Mouse (Mus musculus): ENCODE measurements at regions not wholly inside any gene's neighbourhood (a gene's known extent, or its start where the extent isn't known, plus 50 kb on each side); places are given as distances from the start of the nearest gene placed in this dataset.

- 61% methylated on average over 6 of the region's 6 CpGs for WGBS
- no peaks in the 10 kb centered on the region for H3K36me3 ChIP-seq (ENCODE audit: control insufficient read depth, insufficient read depth, low read length)
- H3K27ac ChIP-seq (ENCODE audit: low read length), result no peak overlapping the region
- 0 out of 2 replicates have a peak, but pooled peaks cover 3% of the 10 kb centered on the region for H3K4me1 ChIP-seq (ENCODE audit: control insufficient read depth, insufficient read depth, low read length)
- H3K4me3 ChIP-seq (ENCODE audit: low read depth, low read length), result no peak overlapping the region
- H3K27me3 ChIP-seq (ENCODE audit: control insufficient read depth, insufficient read depth, low read length), result no peaks in the 10 kb centered on the region
- no peaks in the 10 kb centered on the region for H3K9me3 ChIP-seq (ENCODE audit: control insufficient read depth, low read depth, low read length)
- H3K9ac ChIP-seq (replicated peaks; ENCODE audit: low read depth, low read length), result no peak overlapping the region
- H3K4me2 ChIP-seq (replicated peaks; ENCODE audit: low read depth, low read length), result no peak overlapping the region
- ATAC-seq (ENCODE audit: insufficient number of reproducible peaks, insufficient read depth, low FRiP score, low read depth), result no peak
Measured at GRCm38 (mm10) chr6:84272520-84273311, 264.3 kb downstream of the Dysf start.

- no peak overlapping the region for H3K4me3 ChIP-seq (ENCODE audit: low read depth, low read length)
- no peaks in the 10 kb centered on the region for H3K36me3 ChIP-seq (ENCODE audit: control insufficient read depth, insufficient read depth, low read length)
- no peaks in the 10 kb centered on the region for H3K27me3 ChIP-seq (ENCODE audit: control insufficient read depth, insufficient read depth, low read length)
- H3K4me1 ChIP-seq (ENCODE audit: control insufficient read depth, insufficient read depth, low read length), result 0 out of 2 replicates have a peak, but pooled peaks cover 3% of the 10 kb centered on the region
- H3K9ac ChIP-seq (replicated peaks; ENCODE audit: low read depth, low read length), result no peak overlapping the region
- no peak overlapping the region for H3K4me2 ChIP-seq (replicated peaks; ENCODE audit: low read depth, low read length)
- H3K27ac ChIP-seq (ENCODE audit: low read length), result no peak overlapping the region
- 78% methylated on average over 6 of the region's 6 CpGs for WGBS
- no peaks in the 10 kb centered on the region for H3K9me3 ChIP-seq (ENCODE audit: control insufficient read depth, low read depth, low read length)
- no peak for ATAC-seq (ENCODE audit: insufficient number of reproducible peaks, insufficient read depth, low FRiP score, low read depth)
Measured at GRCm38 (mm10) chr6:84271966-84272365, 263.6 kb downstream of the Dysf start.

- 84% methylated on average over 3 of the region's 3 CpGs for WGBS
Measured at GRCm38 (mm10) chr6:84271441-84271840, 263.1 kb downstream of the Dysf start.

DNA sequence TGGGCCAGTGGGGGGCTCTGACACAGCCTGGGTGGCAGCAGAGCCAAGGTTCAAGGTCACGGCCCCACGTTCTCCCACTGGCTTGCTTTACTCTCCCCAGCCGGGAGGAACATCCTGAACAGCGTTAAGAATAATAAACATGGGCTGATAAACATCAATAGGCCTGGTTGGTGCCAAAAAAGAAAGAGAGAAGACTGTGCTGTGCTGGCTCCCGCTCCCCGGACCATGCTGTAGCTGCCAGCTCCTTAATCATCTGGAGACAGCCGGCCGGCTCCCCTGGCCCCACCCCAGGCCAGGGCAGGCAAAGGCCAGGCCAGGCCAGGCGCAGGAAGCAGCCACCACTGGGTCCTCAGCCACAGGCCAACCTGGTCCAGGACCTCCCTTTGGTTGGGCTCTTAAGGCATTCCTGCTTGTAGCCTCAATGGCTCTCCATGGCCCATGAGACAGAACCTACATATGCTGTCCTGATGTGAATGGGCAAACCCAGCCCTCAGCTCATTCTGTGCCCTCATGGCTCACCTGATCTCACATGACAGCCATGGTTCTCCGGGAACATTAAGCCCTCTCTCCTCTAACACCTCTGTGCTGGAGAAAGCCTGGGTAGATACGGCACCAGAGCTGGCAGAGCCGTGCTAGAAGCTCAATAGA, 262.3 kb downstream of the Dysf start:
- Histone ChIP-seq H3K4me2 (replicated peaks; ENCODE audit: low read depth, low read length) (no peak overlapping the region), H3K36me3 (ENCODE audit: control insufficient read depth, insufficient read depth, low read length) (no peaks in the 10 kb centered on the region), H3K27ac (ENCODE audit: low read length) (no peak overlapping the region), H3K27me3 (ENCODE audit: control insufficient read depth, insufficient read depth, low read length) (no peaks in the 10 kb centered on the region), H3K9ac (replicated peaks; ENCODE audit: low read depth, low read length) (no peak overlapping the region), H3K9me3 (ENCODE audit: control insufficient read depth, low read depth, low read length) (no peaks in the 10 kb centered on the region), H3K4me1 (ENCODE audit: control insufficient read depth, insufficient read depth, low read length) (0 out of 2 replicates have a peak, but pooled peaks cover 6% of the 10 kb centered on the region), H3K4me3 (ENCODE audit: low read depth, low read length) (no peak overlapping the region)
- no peak for ATAC-seq (ENCODE audit: insufficient number of reproducible peaks, insufficient read depth, low FRiP score, low read depth)
- WGBS, result 28% methylated on average over 12 of the region's 12 CpGs

More at GRCm38 (mm10) chr6:84271441-84271840, 263.1 kb downstream of the Dysf start:
- 0 out of 2 replicates have a peak, but pooled peaks cover 6% of the 10 kb centered on the region for H3K4me1 ChIP-seq (ENCODE audit: control insufficient read depth, insufficient read depth, low read length)
- H3K36me3 ChIP-seq (ENCODE audit: control insufficient read depth, insufficient read depth, low read length), result no peaks in the 10 kb centered on the region
- ATAC-seq (ENCODE audit: insufficient number of reproducible peaks, insufficient read depth, low FRiP score, low read depth), result no peak
- H3K4me2 ChIP-seq (replicated peaks; ENCODE audit: low read depth, low read length), result no peak overlapping the region
- no peaks in the 10 kb centered on the region for H3K9me3 ChIP-seq (ENCODE audit: control insufficient read depth, low read depth, low read length)
- H3K27ac ChIP-seq (ENCODE audit: low read length), result no peak overlapping the region
- no peaks in the 10 kb centered on the region for H3K27me3 ChIP-seq (ENCODE audit: control insufficient read depth, insufficient read depth, low read length)
- no peak overlapping the region for H3K9ac ChIP-seq (replicated peaks; ENCODE audit: low read depth, low read length)
- H3K4me3 ChIP-seq (ENCODE audit: low read depth, low read length), result no peak overlapping the region

DNA sequence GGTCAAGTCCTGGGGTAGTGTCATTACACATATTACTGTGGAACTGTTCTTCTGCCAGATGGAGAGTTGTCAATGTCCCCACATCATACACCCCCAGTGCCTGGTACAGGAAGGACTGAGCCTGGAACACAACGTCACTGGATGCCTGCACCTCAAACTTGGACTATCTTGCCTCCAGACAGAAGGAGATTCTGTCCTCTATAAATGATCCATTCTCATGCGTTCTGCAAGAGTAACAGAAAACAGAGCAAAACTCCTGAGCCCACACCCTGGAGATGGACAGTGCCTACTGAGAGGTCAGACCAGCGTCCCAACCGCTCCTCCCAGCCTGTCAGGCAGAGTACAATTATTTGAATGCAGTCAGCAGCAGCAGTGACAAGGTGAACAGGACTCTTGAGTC, 261.1 kb downstream of the Dysf start:
- no peaks in the 10 kb centered on the region for H3K36me3 ChIP-seq (ENCODE audit: control insufficient read depth, insufficient read depth, low read length)
- no peak overlapping the region for H3K9ac ChIP-seq (replicated peaks; ENCODE audit: low read depth, low read length)
- 0 out of 2 replicates have a peak, but pooled peaks cover 6% of the 10 kb centered on the region for H3K4me1 ChIP-seq (ENCODE audit: control insufficient read depth, insufficient read depth, low read length)
- no peaks in the 10 kb centered on the region for H3K27me3 ChIP-seq (ENCODE audit: control insufficient read depth, insufficient read depth, low read length)
- no peak overlapping the region for H3K4me3 ChIP-seq (ENCODE audit: low read depth, low read length)
- ATAC-seq (ENCODE audit: insufficient number of reproducible peaks, insufficient read depth, low FRiP score, low read depth), result no peak
- no peak overlapping the region for H3K27ac ChIP-seq (ENCODE audit: low read length)
- no peaks in the 10 kb centered on the region for H3K9me3 ChIP-seq (ENCODE audit: control insufficient read depth, low read depth, low read length)
- 91% methylated on average over 4 of the region's 4 CpGs for WGBS
- no peak overlapping the region for H3K4me2 ChIP-seq (replicated peaks; ENCODE audit: low read depth, low read length)

GRCm38 (mm10) chr6:84269023-84269422, 260.6 kb downstream of the Dysf start:
- H3K36me3 ChIP-seq (ENCODE audit: control insufficient read depth, insufficient read depth, low read length), result no peaks in the 10 kb centered on the region
- WGBS, result 57% methylated on average over 3 of the region's 3 CpGs
- no peak overlapping the region for H3K4me2 ChIP-seq (replicated peaks; ENCODE audit: low read depth, low read length)
- no peak for ATAC-seq (ENCODE audit: insufficient number of reproducible peaks, insufficient read depth, low FRiP score, low read depth)
- H3K9me3 ChIP-seq (ENCODE audit: control insufficient read depth, low read depth, low read length), result no peaks in the 10 kb centered on the region
- H3K4me1 ChIP-seq (ENCODE audit: control insufficient read depth, insufficient read depth, low read length), result 0 out of 2 replicates have a peak, but pooled peaks cover 6% of the 10 kb centered on the region
- no peak overlapping the region for H3K27ac ChIP-seq (ENCODE audit: low read length)
- H3K27me3 ChIP-seq (ENCODE audit: control insufficient read depth, insufficient read depth, low read length), result no peaks in the 10 kb centered on the region
- H3K4me3 ChIP-seq (ENCODE audit: low read depth, low read length), result no peak overlapping the region
- H3K9ac ChIP-seq (replicated peaks; ENCODE audit: low read depth, low read length), result no peak overlapping the region

DNA sequence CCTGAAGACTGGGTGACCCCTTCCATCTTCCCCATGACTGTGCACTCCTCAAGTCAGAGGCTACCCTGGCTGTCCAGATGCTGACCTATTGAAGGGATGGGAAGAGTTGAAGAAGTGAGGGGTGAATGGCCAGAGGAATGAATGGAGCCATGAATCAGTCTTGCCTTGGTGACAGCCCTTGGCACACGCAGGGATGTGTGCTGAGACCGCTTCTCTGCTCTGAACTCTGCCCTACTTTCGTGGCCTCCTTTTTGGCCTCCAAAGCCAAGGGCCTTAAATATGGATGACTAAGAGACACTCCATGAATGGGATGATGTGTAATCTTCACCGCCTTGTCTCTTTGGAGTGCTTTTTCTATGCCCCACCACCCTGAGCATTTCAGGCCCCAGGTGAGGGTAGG, 259.7 kb downstream of the Dysf start:
- no peak overlapping the region for H3K4me2 ChIP-seq (replicated peaks; ENCODE audit: low read depth, low read length)
- H3K4me3 ChIP-seq (ENCODE audit: low read depth, low read length), result no peak overlapping the region
- no peaks in the 10 kb centered on the region for H3K9me3 ChIP-seq (ENCODE audit: control insufficient read depth, low read depth, low read length)
- H3K4me1 ChIP-seq (ENCODE audit: control insufficient read depth, insufficient read depth, low read length), result 0 out of 2 replicates have a peak, but pooled peaks cover 6% of the 10 kb centered on the region
- H3K9ac ChIP-seq (replicated peaks; ENCODE audit: low read depth, low read length), result no peak overlapping the region
- no peaks in the 10 kb centered on the region for H3K36me3 ChIP-seq (ENCODE audit: control insufficient read depth, insufficient read depth, low read length)
- no peak overlapping the region for H3K27ac ChIP-seq (ENCODE audit: low read length)
- WGBS, result 93% methylated on average over 4 of the region's 4 CpGs
- no peak for ATAC-seq (ENCODE audit: insufficient number of reproducible peaks, insufficient read depth, low FRiP score, low read depth)
- no peaks in the 10 kb centered on the region for H3K27me3 ChIP-seq (ENCODE audit: control insufficient read depth, insufficient read depth, low read length)

GRCm38 (mm10) chr6:84267526-84267925, 259.1 kb downstream of the Dysf start:
- no peaks in the 10 kb centered on the region for H3K27me3 ChIP-seq (ENCODE audit: control insufficient read depth, insufficient read depth, low read length)
- H3K27ac ChIP-seq (ENCODE audit: low read length), result no peak overlapping the region
- no peaks in the 10 kb centered on the region for H3K36me3 ChIP-seq (ENCODE audit: control insufficient read depth, insufficient read depth, low read length)
- H3K4me1 ChIP-seq (ENCODE audit: control insufficient read depth, insufficient read depth, low read length), result 0 out of 2 replicates have a peak, but pooled peaks cover 6% of the 10 kb centered on the region
- no peak overlapping the region for H3K4me2 ChIP-seq (replicated peaks; ENCODE audit: low read depth, low read length)
- 79% methylated on average over 6 of the region's 6 CpGs for WGBS
- no peak overlapping the region for H3K4me3 ChIP-seq (ENCODE audit: low read depth, low read length)
- ATAC-seq (ENCODE audit: insufficient number of reproducible peaks, insufficient read depth, low FRiP score, low read depth), result no peak
- H3K9me3 ChIP-seq (ENCODE audit: control insufficient read depth, low read depth, low read length), result no peaks in the 10 kb centered on the region
- no peak overlapping the region for H3K9ac ChIP-seq (replicated peaks; ENCODE audit: low read depth, low read length)
